Mouse (Mus musculus) forebrain, postnatal 0 days (tissue): ENCODE data around the gene Uhmk1. TPM values are rescaled to one million over a fixed set of nuclear protein-coding genes. Genes with fewer than 3 reads are reported as not detected.

Source experiments
- ATAC-seq: fragments of 200-750 bp; cut with Nextera tagmentation; 2 replicates; pipeline ENCODE4 v1.8.0; 2017; ENCODE audit warnings: mild to moderate bottlenecking, moderate library complexity
- DNase-seq: peaks from one replicate; pipeline ENCODE4 v3.0.0-alpha.2; 2015
- H3K27ac ChIP-seq: fragments of 300-500 bp; sonication (generic); 2 replicates; pipeline ENCODE4 v1.5.1; 2014; ENCODE audit warnings: low read depth, mild to moderate bottlenecking, antibody characterized with exemption, low read length, moderate library complexity, mixed read lengths
- H3K27me3 ChIP-seq: fragments of 300-500 bp; sonication (generic); 2 replicates; pipeline ENCODE4 v1.6.1; 2014; ENCODE audit warnings: mild to moderate bottlenecking, low read length, mixed read lengths; ENCODE audit not compliant: insufficient read depth
- H3K36me3 ChIP-seq: fragments of 300-500 bp; sonication (generic); 2 replicates; pipeline ENCODE4 v1.6.1; 2014; ENCODE audit warnings: mild to moderate bottlenecking, moderate library complexity; ENCODE audit not compliant: insufficient read depth
- H3K4me1 ChIP-seq: fragments of 300-500 bp; sonication (generic); 2 replicates; pipeline ENCODE4 v1.6.1; 2014; ENCODE audit warnings: antibody characterized with exemption; ENCODE audit not compliant: insufficient read depth
- H3K4me2 ChIP-seq: fragments of 300-500 bp; sonication (generic); 2 replicates; pipeline ENCODE4 v1.6.1; 2014; ENCODE audit warnings: low read depth, mild to moderate bottlenecking, moderate library complexity
- H3K4me3 ChIP-seq: fragments of 300-500 bp; sonication (generic); 2 replicates; pipeline ENCODE4 v1.5.1; 2014; ENCODE audit warnings: low read depth, low read length, mixed read lengths
- H3K9ac ChIP-seq: fragments of 300-500 bp; sonication (generic); 2 replicates; pipeline ENCODE4 v1.6.1; 2014; ENCODE audit warnings: mild to moderate bottlenecking
- H3K9me3 ChIP-seq: fragments of 300-500 bp; sonication (generic); 2 replicates; pipeline ENCODE4 v1.6.1; 2016; ENCODE audit warnings: low read length
- CTCF ChIP-seq: sonication (generic); IDR thresholded peaks from 2 replicates; pipeline ENCODE4 v1.5.1; 2016; ENCODE audit warnings: antibody characterized with exemption, control low read depth, low read depth
- WGBS: fragments of 180-500 bp; shearing (Covaris S2); extraction: QIAGEN DNeasy Blood & Tissue Kit; methylation state at CpG from one replicate; pipeline ENCODE4 v1.1.7; 2014; 5-methylcytosine and 5-hydroxymethylcytosine counted together
- polyA plus RNA-seq: library from polyadenylated mRNA; unstranded; fragments of >200 nt; fragmentation: Nextera tagmentation; extraction: Ambion mirVana; gene quantifications from 2 replicates; pipeline ENCODE4 v1.2.1, GENCODE M21; 2015
- total RNA-seq: library from RNA; depleted of rRNA; stranded (reverse); fragments of >200 nt; gene quantifications from 2 replicates; pipeline ENCODE4 v1.2.3, GENCODE M21; 2014

Gene Uhmk1
- total and polyA plus RNA-seq, 2 experiments from 2014 or later = 6.8 to 44.1 TPM

DNA sequence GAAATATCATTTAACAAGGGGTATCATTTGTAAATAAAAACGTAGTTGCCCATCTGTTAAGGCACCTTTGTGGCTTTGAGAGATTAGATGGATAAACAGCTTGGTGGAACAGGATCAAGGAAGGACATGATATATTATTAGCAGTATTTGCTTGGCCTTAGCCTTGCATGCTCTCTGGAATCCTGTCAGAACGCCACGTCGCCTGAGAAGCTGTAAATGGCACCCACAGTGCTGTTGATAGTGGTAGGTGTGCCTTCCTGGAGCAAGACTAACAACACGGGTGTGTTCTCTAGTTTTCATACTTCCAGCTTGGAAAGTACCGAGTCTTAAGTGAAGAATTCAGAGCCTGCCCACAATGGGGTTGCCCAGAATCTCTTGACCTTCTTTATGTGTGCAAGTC, 39.3 kb downstream of the Uhmk1 start:
- Histone ChIP-seq H3K4me1 (0 out of 2 replicates have a peak, but pooled peaks cover 10% of the 10 kb centered on the region), H3K27ac (no peak overlapping the region), H3K4me2 (no peak overlapping the region), H3K36me3 (no peaks in the 10 kb centered on the region), H3K27me3 (no peaks in the 10 kb centered on the region), H3K9me3 (no peaks in the 10 kb centered on the region), H3K9ac (no peak overlapping the region), H3K4me3 (no peak overlapping the region)
- ATAC-seq = no peak
- no peak for DNase-seq
- no peak for TF ChIP-seq CTCF
- WGBS = 53% methylated on average over 6 of the region's 6 CpGs

DNA sequence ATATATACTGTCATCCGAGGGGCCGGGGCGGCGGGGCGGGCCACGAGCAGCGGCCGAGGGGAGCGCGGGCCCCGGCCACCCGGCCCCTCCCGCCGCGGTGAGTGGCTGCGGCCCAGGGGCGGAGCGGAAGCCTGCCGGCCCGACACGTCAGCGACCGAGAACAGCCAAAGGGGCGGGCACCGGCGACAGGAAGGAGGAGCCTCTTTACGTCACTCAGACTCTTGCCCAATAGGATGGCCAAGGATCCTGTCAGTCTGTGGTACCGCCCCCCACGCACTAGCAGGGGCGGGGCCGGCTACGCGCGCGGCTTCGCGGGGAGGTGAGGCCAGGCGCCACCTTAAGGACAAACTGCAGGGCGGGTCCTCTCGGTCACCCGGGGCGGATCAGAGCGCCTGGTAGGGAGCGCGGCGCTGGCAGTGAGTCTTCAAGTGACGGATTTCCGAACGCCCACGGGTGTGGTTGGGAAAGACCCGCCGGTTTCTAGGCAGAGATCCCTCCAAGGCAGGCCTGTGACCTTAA, 40.3 kb downstream of the Uhmk1 start, which contains the start of gene Uap1:
TSS of gene Uap1 (minus strand) at position 144 of the 519 bp plus-strand sequence.
- ATAC-seq (peak; percentile 99), DNase-seq (peak; percentile 97)
- peak within 1 kb of the TSS; percentile 84 for H3K27ac ChIP-seq
- H3K9me3 ChIP-seq = no peaks in the 10 kb centered on the region
- H3K4me1 ChIP-seq = 0 out of 2 replicates have a peak, but pooled peaks cover 10% of the 10 kb centered on the region
- H3K9ac ChIP-seq = peak within 1 kb of the TSS; percentile 82
- peak within 1 kb of the TSS; percentile 90 for H3K4me3 ChIP-seq
- WGBS = under 1% methylated on average over 51 of the region's 52 CpGs
- peak within 1 kb of the TSS; percentile 69 for H3K4me2 ChIP-seq
- no peaks in the 10 kb centered on the region for H3K36me3 ChIP-seq
- no peaks in the 10 kb centered on the region for H3K27me3 ChIP-seq
- peak; percentile 70 for TF ChIP-seq CTCF

DNA sequence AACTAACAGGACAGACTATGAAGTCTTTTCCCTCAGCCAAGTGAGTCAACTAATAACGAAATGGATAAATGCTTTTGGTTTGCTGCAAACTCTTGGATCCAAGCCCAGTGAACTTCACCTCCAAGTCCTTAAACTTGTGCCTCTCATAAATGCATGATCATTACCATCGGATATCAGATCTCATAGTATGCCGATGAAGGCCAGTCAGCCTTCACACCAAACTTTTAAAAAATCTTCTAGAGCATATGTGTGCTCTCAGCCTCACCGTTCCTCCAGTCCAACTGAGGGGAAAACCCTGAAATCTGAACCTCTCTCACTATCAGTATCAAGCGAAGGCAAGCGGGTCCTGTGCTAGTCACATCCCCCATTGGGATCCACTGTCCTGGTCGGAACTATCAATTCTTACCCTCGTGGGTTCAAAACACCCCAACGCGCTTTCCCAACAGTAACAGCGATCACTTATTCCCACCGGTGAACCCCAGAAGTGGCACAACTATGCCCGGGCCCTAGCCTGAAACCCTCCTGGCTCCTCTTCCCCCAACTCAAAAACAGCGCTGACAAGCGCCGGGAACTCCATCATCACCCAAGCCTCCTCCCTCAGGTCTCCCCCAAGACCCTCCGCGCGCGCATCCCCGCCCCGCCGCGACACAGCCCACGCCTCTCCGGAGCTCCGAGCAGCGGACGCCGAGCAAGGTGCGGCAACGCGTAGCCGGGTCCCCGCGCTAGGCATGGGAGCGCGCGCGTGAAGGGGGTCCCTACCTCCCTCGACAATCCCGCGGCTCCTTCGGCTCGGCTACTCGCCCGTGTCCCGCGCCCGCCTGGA, 41.0 kb downstream of the Uhmk1 start:
- H3K9me3 ChIP-seq = no peaks in the 10 kb centered on the region
- no peak for TF ChIP-seq CTCF
- WGBS = 1% methylated on average over 50 of the region's 50 CpGs
- H3K4me3 ChIP-seq = peak overlapping the region; percentile 90
- no peaks in the 10 kb centered on the region for H3K36me3 ChIP-seq
- no peaks in the 10 kb centered on the region for H3K27me3 ChIP-seq
- peak overlapping the region; percentile 82 for H3K9ac ChIP-seq
- H3K4me2 ChIP-seq = peak overlapping the region; percentile 69
- peak overlapping the region; percentile 84 for H3K27ac ChIP-seq
- DNase-seq = no peak
- H3K4me1 ChIP-seq = 0 out of 2 replicates have a peak, but pooled peaks cover 10% of the 10 kb centered on the region
- ATAC-seq = peak; percentile 84

DNA sequence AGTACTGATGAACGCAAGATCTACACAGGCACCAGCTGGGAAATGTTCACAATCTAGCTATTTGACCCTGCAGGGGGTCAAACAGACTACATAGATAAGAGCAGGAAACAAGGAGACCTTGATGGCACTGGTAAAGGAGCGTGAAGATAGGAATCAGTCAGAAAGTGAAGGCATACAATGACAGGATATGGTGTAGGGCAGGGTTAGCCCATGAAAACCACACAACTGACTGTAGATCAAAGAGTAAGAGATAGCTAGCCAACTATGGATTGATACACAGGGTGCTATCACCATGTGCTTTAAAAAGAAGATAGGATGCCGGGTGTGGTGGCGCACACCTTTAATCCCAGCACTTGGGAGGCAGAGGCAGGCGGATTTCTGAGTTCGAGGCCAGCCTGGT, 47.4 kb downstream of the Uhmk1 start:
- Histone ChIP-seq H3K27ac (no peak overlapping the region), H3K9me3 (no peaks in the 10 kb centered on the region), H3K4me2 (no peak overlapping the region), H3K4me3 (no peak overlapping the region), H3K9ac (no peak overlapping the region), H3K36me3 (peaks cover 11% of the 10 kb centered on the region; the same call in 1 of the 2 replicates), H3K27me3 (no peaks in the 10 kb centered on the region), H3K4me1 (no peaks in the 10 kb centered on the region)
- no peak for TF ChIP-seq CTCF
- 93% methylated on average over 6 of the region's 6 CpGs for WGBS
- ATAC-seq (no peak), DNase-seq (no peak)

DNA sequence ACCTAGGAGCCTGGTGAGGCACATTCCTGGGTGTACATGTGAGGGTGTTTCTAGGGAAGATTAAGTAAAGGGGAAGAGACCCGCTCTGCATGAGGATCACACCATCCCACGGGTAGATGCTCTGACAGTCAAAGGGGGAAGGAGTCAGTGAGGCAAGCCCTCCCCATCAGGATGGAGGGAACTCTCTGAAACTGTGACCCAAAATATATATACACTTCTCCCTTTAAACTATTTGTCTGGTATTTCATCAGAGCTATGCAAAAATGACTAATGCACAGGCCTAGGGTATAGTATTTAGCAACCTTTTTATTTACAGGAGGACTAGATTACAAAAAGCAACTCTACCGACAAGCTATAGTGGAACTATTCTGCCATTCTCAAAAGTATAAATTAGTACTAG, 50.3 kb downstream of the Uhmk1 start:
- WGBS = 90% methylated on average over 3 of the region's 3 CpGs
- DNase-seq (no peak), ATAC-seq (no peak)
- H3K9ac ChIP-seq = no peak overlapping the region
- no peaks in the 10 kb centered on the region for H3K4me1 ChIP-seq
- no peak overlapping the region for H3K27ac ChIP-seq
- H3K4me2 ChIP-seq = no peak overlapping the region
- no peak for TF ChIP-seq CTCF
- H3K4me3 ChIP-seq = no peak overlapping the region
- no peaks in the 10 kb centered on the region for H3K9me3 ChIP-seq
- H3K36me3 ChIP-seq = peaks cover 18% of the 10 kb centered on the region
- no peaks in the 10 kb centered on the region for H3K27me3 ChIP-seq

DNA sequence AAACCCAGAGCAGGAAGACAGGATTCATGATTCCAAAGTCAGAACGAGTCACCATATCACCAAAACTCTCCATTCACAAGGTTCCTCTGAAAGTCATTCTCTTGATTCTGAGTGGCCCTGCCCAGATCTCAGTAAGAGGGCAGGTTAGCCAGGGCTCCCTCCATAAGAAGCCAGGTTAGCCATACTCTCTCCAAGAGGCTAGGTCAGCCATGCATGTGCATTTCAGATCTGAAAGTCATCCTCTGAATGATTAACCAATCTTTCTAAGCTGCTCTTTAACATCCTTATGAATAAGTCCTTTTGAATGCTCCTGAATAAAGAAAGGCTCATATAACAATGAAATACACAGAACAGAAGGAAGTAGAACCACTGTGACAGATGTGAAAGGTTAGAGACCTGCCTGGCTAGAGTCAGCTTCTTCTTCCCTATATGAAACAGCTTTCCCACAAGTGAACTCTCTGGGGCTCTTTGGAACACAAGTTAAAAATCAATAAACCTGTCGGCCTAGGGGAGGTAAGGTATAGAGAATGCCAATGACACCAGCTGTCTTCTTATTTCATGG, 51.1 kb downstream of the Uhmk1 start:
- no peak overlapping the region for H3K27ac ChIP-seq
- ATAC-seq (no peak), DNase-seq (no peak)
- H3K27me3 ChIP-seq = no peaks in the 10 kb centered on the region
- WGBS = 85% methylated on average over 2 of the region's 2 CpGs
- H3K4me3 ChIP-seq = no peak overlapping the region
- peaks cover 18% of the 10 kb centered on the region for H3K36me3 ChIP-seq
- no peaks in the 10 kb centered on the region for H3K9me3 ChIP-seq
- H3K9ac ChIP-seq = no peak overlapping the region
- TF ChIP-seq CTCF = no peak
- no peaks in the 10 kb centered on the region for H3K4me1 ChIP-seq
- H3K4me2 ChIP-seq = no peak overlapping the region
